Mouse (Mus musculus) gastrocnemius, postnatal 14 days (tissue): ENCODE measurements around the gene Ifitm2. TPM values are rescaled to one million over a fixed set of nuclear protein-coding genes. Genes with fewer than 3 reads are reported as not detected.

Experiments
- DNase-seq: peaks from one replicate; pipeline ENCODE4 v3.0.0; 2021; ENCODE audit warnings: mixed read lengths
- intact Hi-C: fragments of 180-260 bp; cut with DNase I; formaldehyde crosslinking; loops from one replicate; pipeline ENCODE4 v1.15.1; 2025; ENCODE audit warnings: low total_unique reads
- total RNA-seq, 2 experiments: library from RNA; stranded (reverse); gene quantifications; 2 replicates each; pipeline ENCODE4 v1.2.3; 2021

The Ifitm2 gene
- total RNA-seq, 2 experiments from 2014 or later = 83.9 to 105 TPM

DNA sequence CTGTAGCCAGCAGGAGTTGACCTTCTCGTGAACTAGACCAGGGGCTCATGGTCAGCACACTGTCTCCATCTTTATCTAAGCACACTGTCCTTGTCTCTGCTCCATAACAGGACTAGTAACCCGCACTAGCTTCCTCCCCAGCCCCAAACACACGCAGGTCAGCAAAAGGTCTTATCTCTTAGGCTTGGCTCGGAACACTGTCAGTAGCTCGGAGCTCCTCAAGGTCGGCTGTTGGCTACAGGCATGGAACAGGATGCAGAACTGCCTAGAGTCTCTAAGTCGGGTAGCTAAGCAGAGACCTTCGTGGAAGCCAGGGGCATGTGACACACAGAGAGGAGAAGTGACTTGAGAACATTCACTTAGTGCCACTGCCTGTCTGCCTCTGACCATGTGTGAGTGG, 7.6 kb downstream of the Ifitm2 start:
- intact Hi-C loops = no loop called here
- no peak for DNase-seq

DNA sequence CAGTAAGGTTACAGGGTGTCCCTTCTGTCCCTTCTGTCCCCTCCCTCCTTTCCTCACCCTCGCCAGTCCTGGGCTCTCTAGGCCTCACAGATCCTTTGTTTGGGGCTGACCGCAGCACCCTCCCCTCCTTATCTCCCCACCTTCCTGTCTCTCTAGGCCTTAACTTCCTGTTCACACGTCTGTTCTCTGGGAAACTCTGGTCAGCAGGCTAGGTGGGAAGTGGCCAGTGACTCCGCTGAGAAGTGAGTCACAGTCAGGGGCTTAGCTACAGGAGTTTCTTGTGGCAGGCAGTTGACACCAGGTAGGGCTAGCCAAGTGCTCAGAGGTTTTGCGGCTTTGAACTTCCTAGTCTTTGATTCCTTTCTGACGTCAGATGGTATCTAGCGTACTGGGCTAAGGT, 8.8 kb downstream of the Ifitm2 start:
- DNase-seq = no peak
- intact Hi-C loops = no loop called here

DNA sequence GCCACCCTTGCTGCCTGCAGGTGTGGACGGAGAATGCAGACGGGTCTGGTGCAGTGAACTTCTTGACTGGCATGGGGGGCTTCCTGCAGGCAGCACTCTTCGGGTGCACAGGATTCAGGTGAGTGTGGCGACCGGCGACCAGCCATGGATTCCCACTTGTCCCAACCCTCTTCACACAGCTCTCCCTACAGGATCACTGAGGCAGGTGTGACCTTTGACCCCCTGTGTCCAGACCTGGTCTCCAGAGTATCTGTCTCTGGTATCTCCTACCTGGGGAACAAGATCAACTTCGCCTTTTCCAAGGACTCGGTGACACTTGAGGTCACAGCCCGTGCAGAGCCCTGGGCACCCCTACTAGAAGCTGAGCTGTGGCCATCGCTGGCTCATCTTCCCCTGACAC, 9.5 kb downstream of the Ifitm2 start:
- intact Hi-C loops = no loop called here
- no peak for DNase-seq

DNA sequence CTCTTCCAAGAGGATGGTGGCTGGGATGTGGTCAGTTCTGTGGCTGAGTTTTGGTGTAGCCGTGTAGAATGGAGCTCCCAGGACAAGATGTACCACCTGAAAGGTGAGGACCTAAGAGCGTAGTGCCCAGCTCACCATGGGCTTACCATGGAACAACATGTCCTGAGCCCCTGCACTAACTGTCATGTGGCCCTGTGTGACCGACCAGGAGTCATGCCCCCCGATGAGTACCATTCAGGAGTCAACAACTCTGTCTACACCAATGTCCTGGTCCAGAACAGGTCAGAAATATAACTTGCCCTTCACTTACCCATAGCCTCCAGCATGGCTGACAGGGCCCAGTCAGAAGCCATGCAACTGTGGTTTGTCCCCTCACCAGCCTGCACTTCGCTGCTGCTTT, 10.5 kb downstream of the Ifitm2 start:
- intact Hi-C loops = no loop called here
- DNase-seq = no peak

DNA sequence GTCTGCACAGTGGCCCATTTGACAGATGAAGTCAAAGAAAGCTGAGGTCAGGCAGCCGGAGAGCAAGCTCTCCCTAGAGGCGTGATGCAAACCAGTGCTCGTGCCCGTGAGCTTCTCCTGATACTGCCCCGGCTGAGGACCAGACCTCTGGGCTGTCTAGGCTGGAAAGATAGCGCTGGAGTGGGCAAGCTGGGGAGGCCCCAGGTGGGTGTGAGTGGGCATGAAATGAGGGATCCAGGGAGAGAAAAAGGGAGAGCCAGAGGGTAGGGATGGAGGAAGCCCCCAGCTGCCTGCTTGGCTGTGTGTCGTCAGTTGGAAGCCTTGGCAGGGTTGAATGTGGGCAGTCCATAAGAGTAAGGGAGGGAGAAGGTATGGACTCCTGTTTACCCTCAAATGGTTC, 11.6 kb downstream of the Ifitm2 start:
- DNase-seq = no peak
- intact Hi-C loops = no loop called here

DNA sequence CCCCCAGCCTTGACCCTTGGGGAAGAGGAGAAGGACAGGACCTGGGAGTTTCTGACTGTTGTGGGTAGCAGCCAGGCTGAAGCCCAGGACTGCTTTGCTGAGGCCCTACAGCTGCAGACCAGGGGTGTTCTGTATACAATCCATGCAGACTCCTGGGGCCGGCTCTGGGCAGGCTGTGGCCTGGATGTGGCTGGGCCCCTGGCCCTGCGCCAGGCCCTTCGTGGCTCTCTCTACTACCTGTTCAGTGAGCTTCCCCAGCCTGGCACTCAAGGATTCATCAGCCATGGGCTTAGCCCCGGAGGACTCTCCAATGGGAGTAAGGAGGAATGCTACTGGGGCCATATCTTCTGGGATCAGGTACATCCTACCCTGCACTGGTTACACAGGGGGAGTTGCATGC, 12.4 kb downstream of the Ifitm2 start:
- DNase-seq = no peak
- intact Hi-C loops = no loop called here

DNA sequence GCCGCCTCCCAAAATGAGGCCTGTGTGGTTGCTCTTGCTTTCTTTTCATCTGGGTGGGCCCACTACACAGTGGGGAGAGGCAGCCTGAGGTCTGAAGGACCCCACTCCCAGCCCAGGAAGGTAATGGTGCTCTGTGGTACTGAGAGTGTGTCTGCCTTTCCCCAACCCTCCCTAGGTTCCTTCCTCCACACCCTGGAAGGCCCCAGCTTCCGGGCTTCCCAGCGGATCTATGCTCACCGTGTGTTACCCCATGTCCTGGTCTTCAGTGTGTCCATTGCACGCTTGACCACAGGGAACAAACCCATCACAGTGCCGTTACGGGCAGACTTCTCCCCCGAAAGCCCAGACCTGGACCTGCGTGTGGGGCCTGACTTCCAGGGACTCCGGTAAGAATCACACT, 13.0 kb downstream of the Ifitm2 start:
- intact Hi-C loops = no loop called here
- no peak for DNase-seq

DNA sequence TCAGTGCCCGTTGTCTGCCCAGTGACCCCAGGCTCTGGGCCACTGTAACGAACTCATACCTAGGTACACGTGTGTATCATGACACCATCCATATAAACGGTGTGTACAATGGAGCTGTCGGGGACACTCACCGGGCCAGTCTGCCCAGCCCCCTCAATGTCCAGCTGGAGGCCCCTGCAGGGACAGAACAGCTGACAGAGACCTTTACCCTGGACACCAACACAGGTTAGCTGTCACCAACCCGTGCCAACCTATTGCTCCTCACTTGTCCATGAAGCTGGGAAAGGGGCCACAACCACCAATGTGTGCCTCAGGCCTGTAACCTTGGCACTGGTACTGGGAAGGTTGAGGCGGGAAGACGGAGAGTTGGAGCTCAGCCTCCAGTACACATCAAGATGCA, 13.4 kb downstream of the Ifitm2 start:
- DNase-seq = no peak
- intact Hi-C loops = no loop called here

DNA sequence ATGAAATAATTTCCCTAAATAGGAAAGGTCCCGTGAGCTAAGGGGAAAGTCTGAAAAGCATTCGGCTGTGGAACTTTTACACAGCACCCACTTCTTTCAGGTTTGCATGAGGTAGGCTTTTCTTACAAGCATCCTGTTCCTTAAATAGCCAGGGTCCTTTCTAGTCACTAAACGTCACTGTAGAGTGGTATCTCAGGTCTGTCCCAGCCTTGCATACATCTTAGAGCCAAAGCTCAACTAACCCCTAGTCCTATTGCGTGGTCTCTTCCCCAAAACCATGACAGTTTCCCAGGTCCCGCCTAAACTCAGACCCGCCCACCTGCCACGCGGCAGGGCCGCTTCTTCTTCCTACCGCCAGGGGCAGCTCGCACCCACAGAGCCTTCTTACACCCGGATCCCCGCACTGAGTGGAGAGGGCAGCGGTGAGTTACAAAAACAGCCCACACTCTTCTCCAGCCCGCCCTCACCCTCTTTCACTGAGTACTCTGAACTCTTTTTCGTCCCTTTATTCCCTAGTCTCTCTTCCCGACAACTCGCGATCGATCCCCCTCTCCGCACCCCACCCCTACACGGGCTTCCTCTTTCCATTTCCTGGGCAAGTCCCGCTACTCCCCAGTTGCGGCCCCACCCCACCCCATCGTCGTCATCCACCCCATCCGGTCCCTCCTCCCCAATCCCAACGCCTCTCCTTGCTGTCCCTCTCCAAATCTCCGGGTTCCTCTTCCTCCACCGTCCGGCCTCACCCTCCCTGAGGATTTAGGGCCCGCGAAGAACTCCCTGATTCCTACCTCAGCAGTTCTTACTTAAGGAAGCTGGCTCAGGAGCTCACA, 14.3 kb downstream of the Ifitm2 start, which contains the start of gene Pgghg:
Pgghg (plus strand) TSS at position 170 of the 830 bp plus-strand sequence.
- intact Hi-C loops = no loop called here
- peak; percentile 92 for DNase-seq

DNA sequence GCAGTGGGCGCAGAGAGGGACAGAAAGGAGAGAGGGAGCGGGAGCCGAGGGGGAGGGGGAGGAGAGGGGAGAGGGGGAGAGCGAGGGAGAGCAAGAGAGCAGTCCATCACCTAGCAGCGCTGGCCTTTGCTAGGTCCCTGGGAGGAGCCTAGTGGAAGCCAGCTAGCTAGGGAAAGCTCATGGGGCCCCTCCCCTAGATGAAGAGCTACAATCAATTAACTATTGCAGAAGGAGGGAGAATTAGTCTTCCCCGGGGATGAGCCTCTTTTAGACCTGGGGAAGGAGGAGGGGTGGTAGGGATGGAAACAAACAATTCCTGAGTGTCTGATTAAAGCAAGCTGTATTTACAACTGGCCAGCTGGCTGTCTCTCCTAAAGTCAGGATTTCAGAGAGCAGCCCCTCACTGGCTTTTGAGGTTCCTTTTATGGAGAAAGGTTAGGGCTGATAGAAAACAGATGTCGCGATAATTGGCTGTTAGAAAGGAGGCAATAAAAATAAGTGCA, 16.1 kb downstream of the Ifitm2 start:
- intact Hi-C loops = no loop called here

DNA sequence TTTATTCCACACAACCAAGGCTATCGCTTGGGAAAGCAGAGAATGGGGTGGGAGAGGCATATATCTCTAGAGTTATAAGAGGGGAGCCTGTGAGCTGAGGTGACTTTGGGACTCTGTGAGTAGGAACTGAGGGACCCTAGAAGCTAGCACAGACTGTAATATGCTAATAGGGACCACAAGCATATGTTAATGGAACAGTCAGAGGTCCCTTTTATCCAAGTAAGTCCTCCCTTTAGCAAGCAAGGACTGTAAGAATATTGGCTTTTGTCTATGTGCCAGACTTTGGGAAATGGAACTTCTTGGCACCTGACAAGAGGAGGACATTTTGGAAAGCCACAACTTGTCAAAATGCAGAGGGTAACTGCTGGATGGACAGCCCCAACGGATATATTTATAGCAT, 16.9 kb downstream of the Ifitm2 start:
- no peak for DNase-seq
- intact Hi-C loops = no loop called here

More for the DNA sequence above, 16.1 kb downstream of the Ifitm2 start:
- peak; percentile 45 for DNase-seq

DNA sequence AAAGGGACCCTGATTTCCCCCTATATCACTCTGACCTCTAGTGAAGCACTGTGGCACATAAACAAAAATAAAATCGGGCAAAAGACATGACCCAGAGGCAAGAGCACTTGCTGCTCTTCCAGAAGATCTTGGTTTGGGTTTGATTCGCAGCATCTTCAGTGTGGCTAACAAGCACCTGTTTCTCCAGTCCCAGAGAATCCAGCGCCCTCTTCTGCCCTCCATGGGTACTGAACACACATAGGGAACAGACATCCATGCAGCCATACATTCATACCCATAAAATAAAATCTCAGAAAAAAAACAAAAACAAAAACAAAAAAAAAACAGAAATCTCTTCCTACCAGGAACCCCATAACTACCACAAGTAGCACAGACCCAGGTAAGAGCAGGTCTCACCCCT, 17.4 kb downstream of the Ifitm2 start:
- intact Hi-C loops = no loop called here

DNA sequence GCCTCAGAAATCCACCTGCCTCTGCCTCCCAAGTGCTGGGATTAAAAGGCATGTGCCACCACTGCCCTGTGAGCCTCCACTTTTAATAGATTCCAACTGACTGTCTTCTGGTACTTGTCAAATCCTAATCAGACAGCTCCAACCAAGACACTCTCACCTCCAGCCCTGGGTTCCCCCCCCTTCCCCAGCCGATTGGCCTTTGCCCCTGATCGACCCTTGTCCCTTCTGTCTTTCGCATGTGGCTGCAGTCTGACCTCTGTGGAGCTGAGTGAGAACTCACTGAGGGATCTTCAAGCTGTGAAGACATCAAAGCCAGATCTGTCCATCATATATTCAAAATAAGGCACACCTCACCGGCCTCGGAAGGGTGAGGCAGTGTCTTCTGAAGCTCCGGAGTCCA, 28.6 kb downstream of the Ifitm2 start:
- no peak for DNase-seq
- intact Hi-C loops = no loop called here

More for the DNA sequence above, 17.4 kb downstream of the Ifitm2 start:
- DNase-seq = no peak

DNA sequence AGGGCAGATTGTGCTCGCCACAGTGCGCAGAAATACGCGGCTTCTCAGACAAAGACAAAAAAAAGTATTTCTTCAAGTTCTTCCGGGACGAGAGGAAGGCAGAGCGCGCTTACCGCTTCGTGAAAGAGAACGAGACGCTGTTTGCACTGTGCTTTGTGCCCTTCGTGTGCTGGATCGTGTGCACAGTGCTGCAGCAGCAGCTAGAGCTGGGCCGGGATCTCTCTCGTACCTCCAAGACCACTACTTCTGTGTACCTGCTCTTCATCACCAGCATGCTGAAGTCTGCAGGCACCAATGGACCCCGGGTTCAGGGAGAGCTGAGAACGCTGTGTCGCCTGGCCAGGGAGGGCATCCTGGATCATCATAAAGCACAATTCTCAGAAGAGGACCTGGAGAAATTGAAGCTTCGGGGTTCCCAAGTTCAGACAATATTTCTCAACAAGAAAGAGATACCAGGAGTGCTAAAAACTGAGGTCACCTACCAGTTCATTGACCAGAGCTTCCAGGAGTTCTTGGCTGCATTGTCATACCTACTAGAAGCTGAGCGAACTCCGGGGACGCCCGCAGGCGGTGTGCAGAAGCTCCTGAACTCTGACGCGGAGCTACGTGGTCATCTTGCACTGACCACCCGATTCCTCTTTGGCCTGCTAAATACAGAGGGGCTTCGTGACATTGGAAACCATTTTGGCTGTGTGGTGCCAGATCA, 32.6 kb downstream of the Ifitm2 start:
- intact Hi-C loops = no loop called here
- DNase-seq = no peak

DNA sequence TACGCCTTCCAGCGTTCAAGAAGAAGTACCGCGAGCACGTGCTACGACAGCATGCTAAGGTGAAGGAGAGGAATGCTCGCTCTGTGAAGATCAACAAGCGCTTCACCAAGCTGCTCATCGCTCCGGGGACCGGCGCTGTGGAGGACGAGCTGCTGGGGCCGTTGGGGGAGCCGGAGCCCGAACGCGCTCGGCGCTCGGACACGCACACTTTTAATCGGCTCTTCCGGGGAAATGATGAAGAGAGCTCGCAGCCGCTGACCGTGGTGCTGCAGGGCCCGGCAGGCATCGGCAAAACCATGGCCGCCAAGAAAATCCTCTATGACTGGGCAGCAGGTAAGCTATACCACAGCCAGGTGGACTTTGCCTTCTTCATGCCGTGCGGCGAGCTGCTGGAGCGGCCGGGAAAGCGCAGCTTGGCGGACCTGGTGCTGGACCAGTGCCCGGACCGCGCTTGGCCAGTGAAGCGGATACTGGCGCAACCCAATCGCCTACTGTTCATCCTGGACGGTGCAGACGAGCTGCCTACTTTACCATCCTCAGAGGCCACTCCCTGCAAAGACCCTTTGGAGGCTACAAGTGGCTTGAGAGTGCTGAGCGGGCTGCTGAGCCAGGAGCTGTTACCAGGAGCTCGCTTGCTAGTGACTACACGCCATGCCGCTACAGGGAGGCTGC, 33.3 kb downstream of the Ifitm2 start:
- DNase-seq = peak; percentile 48

DNA sequence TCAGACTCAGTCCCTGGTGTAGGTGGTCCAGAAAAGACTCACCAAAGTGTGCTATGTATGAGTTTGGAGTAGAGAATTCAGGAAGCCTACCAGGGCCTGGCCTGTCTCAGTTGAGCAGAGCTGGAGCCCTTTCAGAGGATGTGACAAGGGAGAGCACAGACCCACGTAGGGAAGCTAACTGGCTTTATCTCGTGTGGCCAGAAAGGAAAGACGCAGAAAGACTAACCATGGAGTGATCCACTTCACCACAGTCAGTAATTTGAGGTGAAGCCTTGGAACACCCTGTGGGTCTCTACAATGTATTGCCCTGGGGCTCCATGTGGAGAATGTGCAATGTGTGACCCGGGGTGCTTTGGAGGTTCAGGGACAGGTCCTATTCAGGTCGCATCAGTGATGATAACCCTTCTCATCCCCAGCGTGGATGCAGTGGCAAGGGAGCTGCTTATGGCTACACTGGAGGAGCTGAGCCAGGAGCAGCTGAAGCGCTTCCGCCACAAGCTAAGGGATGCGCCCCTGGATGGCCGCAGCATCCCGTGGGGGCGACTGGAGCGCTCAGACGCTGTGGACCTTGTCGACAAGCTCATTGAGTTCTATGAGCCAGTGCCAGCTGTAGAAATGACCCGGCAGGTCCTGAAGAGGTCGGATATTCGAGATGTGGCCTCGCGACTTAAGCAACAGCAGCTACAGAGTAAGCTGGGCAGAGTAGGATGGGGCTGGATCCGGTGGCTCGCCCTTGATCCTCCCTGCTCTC, 34.4 kb downstream of the Ifitm2 start:
- intact Hi-C loops = no loop called here
- DNase-seq = no peak

More for the DNA sequence above, 33.3 kb downstream of the Ifitm2 start:
- intact Hi-C loops = no loop called here

DNA sequence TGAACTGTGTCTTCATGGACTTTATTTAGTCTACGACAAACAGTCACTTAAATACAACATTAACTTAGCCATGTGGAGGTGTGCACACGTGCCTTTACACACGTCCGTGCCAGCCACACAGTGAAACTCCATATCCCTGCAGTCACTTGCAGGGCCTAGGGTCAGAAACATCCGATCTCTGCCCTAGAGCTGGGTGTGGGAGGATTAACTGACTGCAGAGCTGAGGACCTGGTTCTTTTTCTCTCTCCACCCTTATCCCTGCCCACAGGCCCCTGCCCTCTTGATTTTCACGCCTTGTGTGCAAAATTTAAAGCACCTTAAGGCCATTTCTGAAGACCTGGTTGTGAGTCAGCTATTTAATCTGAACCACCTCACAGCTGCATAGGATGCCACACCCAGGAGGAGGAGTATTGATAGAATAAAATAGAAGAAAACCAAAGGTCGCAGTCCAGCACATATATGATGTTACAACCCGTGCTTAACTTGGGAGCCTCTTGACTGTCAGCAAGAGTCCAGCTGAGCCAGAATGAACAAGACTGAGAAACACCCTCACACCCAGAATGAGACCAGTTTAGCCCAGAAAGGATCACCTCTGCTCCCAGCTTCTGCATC, 35.3 kb downstream of the Ifitm2 start, which contains the start of gene Nlrp6:
Nlrp6 (plus strand) TSS at position 485 of the 612 bp plus-strand sequence.
- DNase-seq = no peak
- intact Hi-C loops = no loop called here

DNA sequence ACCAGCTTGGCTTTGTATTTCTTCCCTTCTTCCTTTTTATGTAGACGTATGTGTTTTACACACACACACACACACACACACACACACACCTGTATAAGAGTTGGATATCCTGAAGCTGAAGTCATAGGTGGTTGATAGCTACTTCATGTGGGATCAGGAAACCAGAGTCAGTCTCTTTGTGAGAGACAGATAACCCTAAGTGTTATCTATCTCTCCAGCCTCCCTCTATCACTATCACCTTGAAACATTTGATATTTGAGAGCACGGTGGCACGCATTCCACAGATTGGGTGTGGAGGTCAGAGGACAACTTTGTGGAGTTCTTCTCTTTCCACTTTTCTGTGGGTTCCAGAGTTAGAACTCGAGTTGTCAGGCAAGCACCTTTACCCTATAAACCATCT, 35.9 kb downstream of the Ifitm2 start:
- no peak for DNase-seq
- intact Hi-C loops = no loop called here

DNA sequence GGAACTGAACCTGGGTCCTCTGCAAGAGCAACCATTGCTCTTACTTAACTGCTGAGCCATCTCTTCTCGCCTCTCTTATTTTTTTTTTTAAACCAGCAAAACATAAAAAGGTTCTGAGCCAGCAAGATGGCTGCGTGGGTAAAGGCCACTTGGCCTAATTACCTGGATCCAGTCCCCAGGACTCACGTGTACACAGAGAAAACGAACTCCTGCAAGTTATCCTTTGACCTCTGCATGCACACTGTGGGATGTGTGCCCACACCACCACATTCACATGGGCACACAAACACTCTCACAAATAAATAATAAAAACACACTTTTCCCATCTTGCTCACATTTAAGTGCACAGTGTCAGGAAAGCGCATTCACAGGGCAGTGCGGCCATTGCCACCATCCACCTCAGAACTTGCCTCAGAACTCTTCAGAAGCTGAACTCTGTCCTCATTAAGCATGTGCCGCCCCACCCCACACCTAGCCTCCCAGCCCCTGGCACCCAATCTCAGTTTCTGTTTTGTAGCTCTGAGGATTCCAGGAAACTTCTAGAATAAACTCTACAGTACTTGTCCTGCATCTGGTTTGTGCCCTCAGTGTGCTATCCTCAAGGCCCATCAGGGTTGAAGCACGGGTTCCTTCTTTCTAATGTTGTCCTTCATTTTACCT, 41.6 kb downstream of the Ifitm2 start:
- DNase-seq = no peak
- intact Hi-C loops = no loop called here
